ENCODE assay signal across 8 mouse cellular contexts in genomic region chr5:116022658-116023200, GRCm38 (mm10). TPM values are rescaled to one million over a fixed set of nuclear protein-coding genes. Genes with fewer than 3 reads are reported as not detected.
DNase-seq lines count a peak whose midpoint lies in the region; ATAC-seq and TF ChIP-seq lines count a peak whose summit lies in the region.

No protein-coding gene starts in this region.

- intact Hi-C loops in left cerebral cortex, postnatal 36 days (cut with DNase I), result no loop called here

- no peaks in the 10 kb centered on the region; the same call in 1 of the 2 replicates for H3K4me1 ChIP-seq in spleen, adult 2 months (ENCODE audit: control insufficient read depth, insufficient read depth, insufficient read length)
- H3K4me1 ChIP-seq in forebrain, embryonic 12.5 days, result peaks cover 16% of the 10 kb centered on the region
- H3K4me1 ChIP-seq in limb, embryonic 15.5 days, result peaks cover 13% of the 10 kb centered on the region
- peaks cover 22% of the 10 kb centered on the region for H3K4me1 ChIP-seq in neural tube, embryonic 15.5 days

- peak overlapping the region; percentile 24 for H3K27ac ChIP-seq in spleen, adult 2 months (ENCODE audit: insufficient read depth, low read length)
- H3K27ac ChIP-seq in forebrain, embryonic 12.5 days, result 0 out of 2 replicates have a peak overlapping the region, but pooled peaks have one; percentile 53
- no peak overlapping the region for H3K27ac ChIP-seq in limb, embryonic 15.5 days
- H3K27ac ChIP-seq in neural tube, embryonic 15.5 days (replicated peaks), result no peak overlapping the region

- TF ChIP-seq CTCF in spleen, adult 2 months (IDR thresholded peaks at IDR 0.05; ENCODE audit: extremely low read depth, insufficient read depth, insufficient read length, insufficient replicate concordance), result no peak

- no peak for TF ChIP-seq POLR2A in spleen, adult 2 months (IDR thresholded peaks at IDR 0.05; ENCODE audit: low read depth, low read length)

- peak overlapping the region; percentile 77; the same call in 1 of the 2 replicates for H3K4me3 ChIP-seq in spleen, adult 2 months (ENCODE audit: extremely low read depth, insufficient read depth, insufficient read length)
- peak overlapping the region; percentile 80 for H3K4me3 ChIP-seq in forebrain, embryonic 12.5 days (replicated peaks)
- H3K4me3 ChIP-seq in limb, embryonic 15.5 days, result peak overlapping the region; percentile 89
- H3K4me3 ChIP-seq in neural tube, embryonic 15.5 days (replicated peaks), result peak overlapping the region; percentile 97

- peak overlapping the region; percentile 90 for H3K4me2 ChIP-seq in forebrain, embryonic 12.5 days
- H3K4me2 ChIP-seq in limb, embryonic 15.5 days, result peak overlapping the region; percentile 77
- H3K4me2 ChIP-seq in neural tube, embryonic 15.5 days, result peak overlapping the region; percentile 92

- peak overlapping the region; percentile 82; the same call in 1 of the 2 replicates for H3K9ac ChIP-seq in forebrain, embryonic 12.5 days
- H3K9ac ChIP-seq in limb, embryonic 15.5 days, result peak overlapping the region; percentile 83; the same call in 1 of the 2 replicates
- peak overlapping the region; percentile 75; the same call in 1 of the 2 replicates for H3K9ac ChIP-seq in neural tube, embryonic 15.5 days (replicated peaks)

- ATAC-seq in forebrain, embryonic 12.5 days (ENCODE audit: low FRiP score), result no peak
- no peak for ATAC-seq in limb, embryonic 15.5 days (ENCODE audit: insufficient number of reproducible peaks, low FRiP score, low TSS enrichment, low read depth)
- ATAC-seq in neural tube, embryonic 15.5 days (ENCODE audit: low FRiP score), result no peak

- DNase-seq in spleen, adult 2 months (ENCODE audit: low read depth in 1 of 2, low spot score in 2 of 2), result no peak
- no peak for DNase-seq in spleen, postnatal 14 days (ENCODE audit: low spot score in 2 of 2)
- DNase-seq in cerebellum, postnatal 4 days (ENCODE audit: low spot score in 2 of 2), result no peak
- DNase-seq in left cerebral cortex, postnatal 36 days (ENCODE audit: low spot score in 2 of 2), result no peak
- DNase-seq in adrenal gland, postnatal 14 days, result no peak

- 44% methylated on average over 7 of the region's 7 CpGs for WGBS in spleen, adult 2 months
- WGBS in forebrain, embryonic 12.5 days, result 85% methylated on average over 7 of the region's 7 CpGs
- WGBS in limb, embryonic 15.5 days, result 72% methylated on average over 7 of the region's 7 CpGs
- 89% methylated on average over 7 of the region's 7 CpGs for WGBS in neural tube, embryonic 15.5 days

- H3K27me3 ChIP-seq in spleen, adult 2 months (ENCODE audit: control insufficient read depth, insufficient read depth, low read length), result no peaks in the 10 kb centered on the region
- H3K27me3 ChIP-seq in forebrain, embryonic 12.5 days, result no peaks in the 10 kb centered on the region
- no peaks in the 10 kb centered on the region for H3K27me3 ChIP-seq in limb, embryonic 15.5 days
- no peaks in the 10 kb centered on the region for H3K27me3 ChIP-seq in neural tube, embryonic 15.5 days (replicated peaks)

- no peaks in the 10 kb centered on the region for H3K9me3 ChIP-seq in forebrain, embryonic 12.5 days
- no peaks in the 10 kb centered on the region for H3K9me3 ChIP-seq in limb, embryonic 15.5 days
- no peaks in the 10 kb centered on the region for H3K9me3 ChIP-seq in neural tube, embryonic 15.5 days (replicated peaks)

- H3K36me3 ChIP-seq in spleen, adult 2 months (ENCODE audit: control insufficient read depth, insufficient read depth, low read length), result peaks cover 33% of the 10 kb centered on the region
- H3K36me3 ChIP-seq in forebrain, embryonic 12.5 days (replicated peaks), result peaks cover 45% of the 10 kb centered on the region
- H3K36me3 ChIP-seq in limb, embryonic 15.5 days, result peaks cover 47% of the 10 kb centered on the region
- H3K36me3 ChIP-seq in neural tube, embryonic 15.5 days, result peaks cover 32% of the 10 kb centered on the region

RNA-seq across cellular contexts. Expression of gene Prkab1, which starts 1.6 kb away (rescaled TPM):
- 59.6 and 82.0 TPM in 2 replicates for polyA plus RNA-seq in spleen, adult 2 months (2012; rRNA removed)
- polyA plus RNA-seq in forebrain, embryonic 12.5 days (2016; fragmentation: Nextera tagmentation; extraction: Ambion mirVana), result 58.5 and 62.5 TPM in 2 replicates
- 58.6 and 61.3 TPM in 2 replicates for polyA plus RNA-seq in limb, embryonic 15.5 days (2015; fragmentation: Nextera tagmentation; extraction: Ambion mirVana)
- polyA plus RNA-seq in neural tube, embryonic 15.5 days (2015; fragmentation: Nextera tagmentation; extraction: Ambion mirVana), result 50.1 and 53.6 TPM in 2 replicates
- total RNA-seq in left cerebral cortex, postnatal 36 days (2021), result 10 to 100 TPM; 26.1 to 27.0 TPM
- 62.5 and 64.4 TPM in 2 replicates for total RNA-seq in adrenal gland, postnatal 14 days (2021)

Comparison
In these comparisons a context has a peak if more than half of its experiments do, and no peak if none do; other contexts are left out.
1. H3K27ac ChIP-seq: peak in spleen, adult 2 months (single experiment) and forebrain, embryonic 12.5 days (single experiment); none in limb, embryonic 15.5 days (single experiment) and neural tube, embryonic 15.5 days (single experiment).
2. Peak in every context shown above with its lines, with median percentiles within 50 percentile points of each other: H3K4me3 ChIP-seq, H3K4me2 ChIP-seq and H3K9ac ChIP-seq.